Mouse (Mus musculus) T-helper 17 cell (primary cell): ENCODE results near the gene Slc1a5.

Source experiments
- in situ Hi-C, 2 experiments: fragments of 300-600 bp; cut with MboI, MseI; formaldehyde crosslinking; loops; 1 replicate in 1 of 2; 2 replicates in 1 of 2; pipeline ENCODE4 v1.15.1; 2025; ENCODE audit warnings: high pct_unique_total_duplicates in 2 of 2

Slc1a5 gene

GRCm38 (mm10) chr7:16780825-16781554, at the start of gene Slc1a5:
Slc1a5 (plus strand) TSS chr7:16781340.
- in situ Hi-C loops = loop anchor here in 1 of 2 experiments (5.0 kb wide), 1 partner anchor 734 kb away; the partner anchor contains the start of gene Bicra

- in situ Hi-C loops = no loop called here
Observed at GRCm38 (mm10) chr7:16731893-16732422, 49.2 kb upstream of the Slc1a5 start.

- in situ Hi-C loops = no loop called here
Observed at GRCm38 (mm10) chr7:16737606-16738072, 43.5 kb upstream of the Slc1a5 start.

- in situ Hi-C loops = no loop called here
Observed at GRCm38 (mm10) chr7:16738073-16738696, 43.0 kb upstream of the Slc1a5 start, which contains the start of gene Ap2s1. Ap2s1 (plus strand) TSS chr7:16738410.

- in situ Hi-C loops = no loop called here
Observed at GRCm38 (mm10) chr7:16739056-16739604, 42.0 kb upstream of the Slc1a5 start.

- in situ Hi-C loops = loop anchor here (5.0 kb wide), 1 partner anchor 57 kb away; no protein-coding TSS in a partner anchor
Observed at GRCm38 (mm10) chr7:16745373-16745772, 35.8 kb upstream of the Slc1a5 start.

- in situ Hi-C loops = loop anchor here (5.0 kb wide), 1 partner anchor 56 kb away; no protein-coding TSS in a partner anchor
Observed at GRCm38 (mm10) chr7:16746093-16746492, 35.0 kb upstream of the Slc1a5 start.

GRCm38 (mm10) chr7:16747656-16748055, 33.5 kb upstream of the Slc1a5 start:
- in situ Hi-C loops = loop anchor here (5.0 kb wide), 1 partner anchor 55 kb away; no protein-coding TSS in a partner anchor

- in situ Hi-C loops = no loop called here
Observed at GRCm38 (mm10) chr7:16752016-16752415, 29.1 kb upstream of the Slc1a5 start.

GRCm38 (mm10) chr7:16755362-16756017, 25.6 kb upstream of the Slc1a5 start:
- in situ Hi-C loops = no loop called here

GRCm38 (mm10) chr7:16758872-16759574, 22.1 kb upstream of the Slc1a5 start:
- in situ Hi-C loops = no loop called here

GRCm38 (mm10) chr7:16760292-16760691, 20.8 kb upstream of the Slc1a5 start:
- in situ Hi-C loops = no loop called here

GRCm38 (mm10) chr7:16761005-16761481, 20.1 kb upstream of the Slc1a5 start:
- in situ Hi-C loops = no loop called here

- in situ Hi-C loops = no loop called here
Observed at GRCm38 (mm10) chr7:16761630-16762029, 19.5 kb upstream of the Slc1a5 start.

GRCm38 (mm10) chr7:16763463-16764218, 17.5 kb upstream of the Slc1a5 start:
- in situ Hi-C loops = no loop called here

GRCm38 (mm10) chr7:16766443-16766842, 14.7 kb upstream of the Slc1a5 start:
- in situ Hi-C loops = no loop called here

- in situ Hi-C loops = no loop called here
Observed at GRCm38 (mm10) chr7:16775888-16776287, 5.3 kb upstream of the Slc1a5 start.

- in situ Hi-C loops = loop anchor here in 1 of 2 experiments (5.0 kb wide), 1 partner anchor 733 kb away; the partner anchor contains the start of gene Bicra
Observed at GRCm38 (mm10) chr7:16780076-16780475, 1.1 kb upstream of the Slc1a5 start.

GRCm38 (mm10) chr7:16781555-16781815, 345 bp downstream of the Slc1a5 start:
- in situ Hi-C loops = loop anchor here in 1 of 2 experiments (5.0 kb wide), 1 partner anchor 734 kb away; the partner anchor contains the start of gene Bicra
